Mouse (Mus musculus) embryonic facial prominence, embryonic 11.5 days (tissue): Measurements from ENCODE around the gene Hist1h2bj. TPM values are rescaled to one million over a fixed set of nuclear protein-coding genes. Genes with fewer than 3 reads are reported as not detected.
"Not testable (repeated sequence)": the region's sequence is repeated elsewhere in the genome, so short reads cannot be mapped to it uniquely, and the experiment has no call there.

Experiments
- ATAC-seq: fragments of 200-750 bp; cut with Nextera tagmentation; replicated peaks from 2 replicates; pipeline ENCODE4 v1.8.0; 2017; ENCODE audit warnings: low read depth; ENCODE audit not compliant: insufficient number of reproducible peaks, low FRiP score, low TSS enrichment
- DNase-seq: peaks from one replicate; pipeline ENCODE4 v3.0.0-alpha.2; 2015; ENCODE audit warnings: low spot score
- H3K27ac ChIP-seq: fragments of 300-500 bp; sonication (generic); replicated peaks from 2 replicates; pipeline ENCODE4 v1.5.1; 2014; ENCODE audit warnings: mild to moderate bottlenecking, low read depth, low read length, control low read depth
- H3K27me3 ChIP-seq: fragments of 300-500 bp; sonication (generic); 2 replicates; pipeline ENCODE4 v1.6.1; 2014; ENCODE audit warnings: mild to moderate bottlenecking, low read length, moderate library complexity, mixed read lengths; ENCODE audit not compliant: control insufficient read depth, insufficient read depth
- H3K36me3 ChIP-seq: fragments of 300-500 bp; sonication (generic); replicated peaks from 2 replicates; pipeline ENCODE4 v1.6.1; 2014; ENCODE audit warnings: low read depth, mild to moderate bottlenecking, low read length, moderate library complexity, mixed read lengths; ENCODE audit not compliant: control insufficient read depth, insufficient read depth
- H3K4me1 ChIP-seq: fragments of 300-500 bp; sonication (generic); 2 replicates; pipeline ENCODE4 v1.6.1; 2014; ENCODE audit warnings: low read length, mixed read lengths; ENCODE audit not compliant: control insufficient read depth, insufficient read depth
- H3K4me2 ChIP-seq: fragments of 300-500 bp; sonication (generic); 2 replicates; pipeline ENCODE4 v1.6.1; 2014; ENCODE audit warnings: low read depth, mild to moderate bottlenecking, control low read depth, low read length, moderate library complexity
- H3K4me3 ChIP-seq: fragments of 300-500 bp; sonication (generic); 2 replicates; pipeline ENCODE4 v1.5.1; 2014; ENCODE audit warnings: low read depth, low read length, control low read depth
- H3K9ac ChIP-seq: fragments of 300-500 bp; sonication (generic); replicated peaks from 2 replicates; pipeline ENCODE4 v1.6.1; 2014; ENCODE audit warnings: mild to moderate bottlenecking, control low read depth, low read length
- H3K9me3 ChIP-seq: fragments of 300-500 bp; sonication (generic); replicated peaks from 2 replicates; pipeline ENCODE4 v1.6.1; 2016; ENCODE audit warnings: mild to moderate bottlenecking, low read length, inconsistent platforms, mixed read lengths; ENCODE audit not compliant: control insufficient read depth
- WGBS: fragments of 180-500 bp; shearing (Covaris S2); extraction: QIAGEN DNeasy Blood & Tissue Kit; methylation state at CpG from one replicate; pipeline ENCODE4 v1.1.7; 2014; 5-methylcytosine and 5-hydroxymethylcytosine counted together
- polyA plus RNA-seq: library from polyadenylated mRNA; unstranded; fragments of >200 nt; fragmentation: Nextera tagmentation; extraction: Ambion mirVana; gene quantifications from 2 replicates; pipeline ENCODE4 v1.2.1, GENCODE M21; 2014

The Hist1h2bj gene
- polyA plus RNA-seq: 14.2 and 16.0 TPM in 2 replicates

GRCm38 (mm10) chr13:22042568-22043502, at the start of gene Hist1h2bj, which contains the start of gene Hist1h2ag:
Gene Hist1h2bj (plus strand): TSS chr13:22043214.
Gene Hist1h2ag (minus strand): TSS chr13:22042944.
- 0% methylated on average over 34 of the region's 80 CpGs for WGBS
- H3K4me2 ChIP-seq: peak within 1 kb of the TSS; percentile 72
- not testable (repeated sequence) for H3K27me3 ChIP-seq, H3K36me3 ChIP-seq, H3K4me1 ChIP-seq, H3K9me3 ChIP-seq
- peak within 1 kb of the TSS; percentile 73 for H3K9ac ChIP-seq
- ATAC-seq: peak; percentile 92
- H3K4me3 ChIP-seq: peak within 1 kb of the TSS; percentile 42
- DNase-seq: peak; percentile 99
- peak within 1 kb of the TSS; percentile 97 for H3K27ac ChIP-seq

GRCm38 (mm10) chr13:21993957-21994738, 48.9 kb upstream of the Hist1h2bj start:
- H3K4me3 ChIP-seq: no peak overlapping the region
- WGBS: under 1% methylated on average over 22 of the region's 22 CpGs
- peaks cover 25% of the 10 kb centered on the region for H3K27me3 ChIP-seq
- no peak overlapping the region for H3K9ac ChIP-seq
- no peaks in the 10 kb centered on the region for H3K4me1 ChIP-seq
- no peak overlapping the region for H3K27ac ChIP-seq
- no peak overlapping the region for H3K4me2 ChIP-seq
- DNase-seq (peak; percentile 73), ATAC-seq (no peak)
- H3K36me3 ChIP-seq: no peaks in the 10 kb centered on the region
- H3K9me3 ChIP-seq: no peaks in the 10 kb centered on the region

- Histone ChIP-seq H3K36me3 (no peaks in the 10 kb centered on the region), H3K4me3 (peak overlapping the region; percentile 34), H3K27me3 (peaks cover 30% of the 10 kb centered on the region), H3K4me1 (no peaks in the 10 kb centered on the region), H3K4me2 (peak overlapping the region; percentile 60), H3K9ac (no peak overlapping the region), H3K27ac (no peak overlapping the region), H3K9me3 (no peaks in the 10 kb centered on the region)
- DNase-seq (peak; percentile 44), ATAC-seq (no peak)
- WGBS: 6% methylated on average over 8 of the region's 8 CpGs
Measured at GRCm38 (mm10) chr13:21994896-21995295, 48.1 kb upstream of the Hist1h2bj start.

- peak overlapping the region; percentile 60 for H3K4me2 ChIP-seq
- H3K4me1 ChIP-seq: no peaks in the 10 kb centered on the region
- H3K9ac ChIP-seq: no peak overlapping the region
- peak overlapping the region; percentile 34 for H3K4me3 ChIP-seq
- H3K36me3 ChIP-seq: no peaks in the 10 kb centered on the region
- no peak overlapping the region for H3K27ac ChIP-seq
- ATAC-seq (peak; percentile 67; the same call in 1 of the 2 replicates), DNase-seq (peak; percentile 70)
- H3K27me3 ChIP-seq: peaks cover 33% of the 10 kb centered on the region
- no peaks in the 10 kb centered on the region for H3K9me3 ChIP-seq
- WGBS: under 1% methylated on average over 21 of the region's 21 CpGs
Measured at GRCm38 (mm10) chr13:21995331-21995914, 47.6 kb upstream of the Hist1h2bj start.

GRCm38 (mm10) chr13:21996101-21996839, 46.7 kb upstream of the Hist1h2bj start:
- peak overlapping the region; percentile 21 for H3K4me3 ChIP-seq
- WGBS: 2% methylated on average over 12 of the region's 12 CpGs
- no peak overlapping the region for H3K9ac ChIP-seq
- no peaks in the 10 kb centered on the region for H3K4me1 ChIP-seq
- H3K9me3 ChIP-seq: no peaks in the 10 kb centered on the region
- no peaks in the 10 kb centered on the region for H3K36me3 ChIP-seq
- H3K4me2 ChIP-seq: peak overlapping the region; percentile 22
- ATAC-seq (no peak), DNase-seq (peak; percentile 81)
- H3K27me3 ChIP-seq: peaks cover 37% of the 10 kb centered on the region
- H3K27ac ChIP-seq: no peak overlapping the region

GRCm38 (mm10) chr13:21996840-21997185, 46.2 kb upstream of the Hist1h2bj start:
- Histone ChIP-seq H3K4me3 (peak overlapping the region; percentile 21), H3K9ac (no peak overlapping the region), H3K4me1 (no peaks in the 10 kb centered on the region), H3K4me2 (peak overlapping the region; percentile 22), H3K27ac (no peak overlapping the region), H3K9me3 (no peaks in the 10 kb centered on the region), H3K27me3 (peaks cover 41% of the 10 kb centered on the region), H3K36me3 (no peaks in the 10 kb centered on the region)
- ATAC-seq (no peak), DNase-seq (no peak)
- WGBS: under 1% methylated on average over 13 of the region's 13 CpGs

GRCm38 (mm10) chr13:21997201-21997820, 45.7 kb upstream of the Hist1h2bj start:
- whole genome bisulfite sequencing: 1% methylated on average over 21 of the region's 21 CpGs
- Histone ChIP-seq H3K36me3 (no peaks in the 10 kb centered on the region), H3K27ac (no peak overlapping the region), H3K4me2 (peak overlapping the region; percentile 22; the same call in 1 of the 2 replicates), H3K27me3 (peaks cover 46% of the 10 kb centered on the region), H3K4me3 (peak overlapping the region; percentile 21), H3K4me1 (no peaks in the 10 kb centered on the region), H3K9ac (no peak overlapping the region), H3K9me3 (no peaks in the 10 kb centered on the region)
- DNase-seq (no peak), ATAC-seq (no peak)
